Mouse (Mus musculus) liver, embryonic 14.5 days (tissue): ENCODE data around the gene Spaca6. TPM values are rescaled to one million over a fixed set of nuclear protein-coding genes. Genes with fewer than 3 reads are reported as not detected.

ENCODE experiments used
- ATAC-seq: fragments of 200-750 bp; cut with Nextera tagmentation; 2 replicates; pipeline ENCODE4 v1.8.0; 2017; ENCODE audit warnings: moderate number of reproducible peaks, mild to moderate bottlenecking, moderate library complexity; ENCODE audit not compliant: insufficient read depth
- DNase-seq, 3 experiments: peaks; one replicate each; pipeline ENCODE4 v3.0.0-alpha.2; 2012 to 2013; ENCODE audit warnings: low read depth in 3 of 3, low spot score in 3 of 3
- H3K27ac ChIP-seq: fragments of 300-500 bp; sonication (generic); 2 replicates; pipeline ENCODE4 v1.5.1; 2014; ENCODE audit warnings: moderate library complexity, mild to moderate bottlenecking, control low read depth, inconsistent platforms
- H3K27me3 ChIP-seq: fragments of 300-500 bp; sonication (generic); 2 replicates; pipeline ENCODE4 v1.6.1; 2014; ENCODE audit warnings: mild to moderate bottlenecking, low read length, moderate library complexity; ENCODE audit not compliant: control insufficient read depth, insufficient read depth
- H3K36me3 ChIP-seq: fragments of 300-500 bp; sonication (generic); replicated peaks from 2 replicates; pipeline ENCODE4 v1.6.1; 2014; ENCODE audit warnings: low read depth; ENCODE audit not compliant: control insufficient read depth, insufficient read depth
- H3K4me1 ChIP-seq, 2 experiments: fragments of 200-500 bp in 1 of 2; fragments of 300-500 bp in 1 of 2; sonication (generic) in 1 of 2; replicated peaks; 2 replicates each; pipeline ENCODE4 v1.6.1; 2012 to 2014; ENCODE audit warnings: antibody characterized with exemption in 1 of 2, inconsistent platforms in 1 of 2, low read length in 1 of 2; ENCODE audit not compliant: control insufficient read depth in 2 of 2, insufficient read depth in 2 of 2
- H3K4me2 ChIP-seq: fragments of 300-500 bp; sonication (generic); 2 replicates; pipeline ENCODE4 v1.6.1; 2014; ENCODE audit warnings: low read depth, mild to moderate bottlenecking, control low read depth, moderate library complexity
- H3K4me3 ChIP-seq, 2 experiments: fragments of 200-500 bp in 1 of 2; fragments of 300-500 bp in 1 of 2; sonication (generic) in 1 of 2; 2 replicates each; pipeline ENCODE4 v1.5.1; 2012 to 2014; ENCODE audit warnings: low read depth in 2 of 2, low read length in 2 of 2, mild to moderate bottlenecking in 2 of 2, control low read depth in 1 of 2, inconsistent platforms in 1 of 2, moderate library complexity in 1 of 2; ENCODE audit not compliant: insufficient read depth in 1 of 2
- H3K9ac ChIP-seq: fragments of 300-500 bp; sonication (generic); replicated peaks from 2 replicates; pipeline ENCODE4 v1.6.1; 2014; ENCODE audit warnings: mild to moderate bottlenecking, control low read depth, moderate library complexity
- H3K9me3 ChIP-seq: fragments of 300-500 bp; sonication (generic); 2 replicates; pipeline ENCODE4 v1.6.1; 2016; ENCODE audit warnings: low read length, mixed read lengths; ENCODE audit not compliant: control insufficient read depth
- CTCF ChIP-seq: IDR thresholded peaks from 2 replicates; pipeline ENCODE4 v1.5.1; 2016; ENCODE audit warnings: antibody characterized with exemption, low read depth, control low read depth
- EP300 ChIP-seq: IDR thresholded peaks from 2 replicates; pipeline ENCODE4 v1.6.1; 2016; ENCODE audit warnings: antibody characterized with exemption, low read depth
- WGBS: fragments of 180-500 bp; shearing (Covaris S2); extraction: QIAGEN DNeasy Blood & Tissue Kit; methylation state at CpG from one replicate; pipeline ENCODE4 v1.1.7; 2014; ENCODE audit not compliant: insufficient replicate concordance; 5-methylcytosine and 5-hydroxymethylcytosine counted together
- polyA plus RNA-seq, 2 experiments: library from polyadenylated mRNA; depleted of rRNA in 1 of 2; stranded (reverse) in 1 of 2; unstranded in 1 of 2; fragments of >200 nt; fragmentation: Nextera tagmentation in 1 of 2; extraction: Ambion mirVana in 1 of 2; gene quantifications; 2 replicates each; pipeline versions ENCODE4 v1.2.1 to v1.2.3; 2012 to 2014

Spaca6 gene
- polyA plus RNA-seq, 2 experiments = 2.1 to 7.0 TPM

DNA sequence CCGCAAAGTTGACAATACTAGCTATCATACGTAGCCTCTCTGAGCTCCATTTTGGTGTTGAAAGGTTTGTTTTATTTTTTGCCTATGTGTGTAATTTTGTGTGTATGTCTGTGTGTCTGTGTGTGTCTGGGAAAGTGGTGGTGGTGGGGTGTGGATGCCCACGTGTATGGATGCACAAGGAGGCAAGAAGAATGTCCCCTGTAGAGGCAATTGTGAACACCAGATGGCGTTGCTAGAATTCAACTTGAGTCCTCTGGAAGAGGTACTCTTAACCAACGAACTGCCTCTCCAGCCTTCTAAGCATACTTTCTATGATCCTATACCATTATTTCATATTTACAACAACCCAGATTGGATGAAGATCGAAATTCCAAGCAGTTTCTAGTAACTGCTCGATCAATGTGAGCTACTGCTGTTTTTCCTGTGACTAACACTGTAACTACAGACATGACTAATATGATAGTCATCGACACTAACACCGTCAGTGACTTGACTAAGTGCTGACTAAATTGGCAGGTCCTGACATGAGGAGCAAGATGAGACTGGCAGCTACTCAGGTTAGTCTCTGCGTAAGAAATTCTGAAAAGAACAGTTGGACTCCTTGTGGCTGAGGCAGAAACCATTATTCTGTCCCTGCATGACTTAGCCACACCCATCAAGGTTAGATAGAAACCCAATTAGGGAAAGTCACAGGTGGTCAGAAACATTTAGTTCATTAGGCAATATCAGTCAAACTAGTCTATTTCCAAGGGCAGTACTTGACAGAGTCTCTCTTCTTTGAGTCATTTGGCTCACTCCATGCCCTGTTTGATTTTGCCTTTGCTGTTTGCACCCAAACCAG is 18.4 kb downstream of the Spaca6 start:
- TF ChIP-seq EP300 = no peak
- peak; percentile 34; the same call in 1 of the 2 replicates for TF ChIP-seq CTCF
- Histone ChIP-seq H3K4me2 (no peak overlapping the region), H3K4me1 (no peaks in the 10 kb centered on the region), H3K27me3 (peaks cover 4% of the 10 kb centered on the region), H3K9ac (no peak overlapping the region), H3K36me3 (no peaks in the 10 kb centered on the region), H3K4me3 (no peak overlapping the region), H3K9me3 (no peaks in the 10 kb centered on the region), H3K27ac (no peak overlapping the region)
- no peak for ATAC-seq
- WGBS = 56% methylated on average over 10 of the region's 10 CpGs
- no peak for DNase-seq

DNA sequence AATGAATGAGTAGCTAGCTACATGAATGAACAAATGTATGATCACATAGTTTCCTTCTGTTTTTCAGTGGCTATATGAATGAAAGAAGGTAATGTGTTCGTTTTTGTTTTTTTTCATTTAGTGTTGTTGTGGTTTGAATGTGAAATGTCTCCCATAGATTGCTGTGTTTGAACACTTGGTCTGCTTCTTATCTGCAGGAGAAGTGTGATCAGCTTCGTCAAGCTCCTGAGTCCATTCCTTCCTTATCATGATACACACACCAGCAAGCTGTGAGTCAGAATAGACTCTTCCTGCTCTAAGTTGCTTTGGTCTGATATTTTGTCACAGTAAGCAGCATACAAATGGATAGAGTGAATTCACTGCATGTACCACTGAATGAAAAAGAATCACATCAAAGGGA is 22.0 kb downstream of the Spaca6 start:
- Histone ChIP-seq H3K9me3 (no peaks in the 10 kb centered on the region), H3K27ac (no peak overlapping the region), H3K27me3 (peaks cover 5% of the 10 kb centered on the region), H3K36me3 (no peaks in the 10 kb centered on the region), H3K4me2 (no peak overlapping the region), H3K4me1 (no peaks in the 10 kb centered on the region), H3K4me3 (no peak overlapping the region), H3K9ac (no peak overlapping the region)
- 0 out of 2 replicates have a peak, but pooled peaks have one; percentile 32 for TF ChIP-seq EP300
- no peak for TF ChIP-seq CTCF
- WGBS = 13% methylated on average over 2 of the region's 2 CpGs
- ATAC-seq (peak; percentile 67), DNase-seq (no peak)

DNA sequence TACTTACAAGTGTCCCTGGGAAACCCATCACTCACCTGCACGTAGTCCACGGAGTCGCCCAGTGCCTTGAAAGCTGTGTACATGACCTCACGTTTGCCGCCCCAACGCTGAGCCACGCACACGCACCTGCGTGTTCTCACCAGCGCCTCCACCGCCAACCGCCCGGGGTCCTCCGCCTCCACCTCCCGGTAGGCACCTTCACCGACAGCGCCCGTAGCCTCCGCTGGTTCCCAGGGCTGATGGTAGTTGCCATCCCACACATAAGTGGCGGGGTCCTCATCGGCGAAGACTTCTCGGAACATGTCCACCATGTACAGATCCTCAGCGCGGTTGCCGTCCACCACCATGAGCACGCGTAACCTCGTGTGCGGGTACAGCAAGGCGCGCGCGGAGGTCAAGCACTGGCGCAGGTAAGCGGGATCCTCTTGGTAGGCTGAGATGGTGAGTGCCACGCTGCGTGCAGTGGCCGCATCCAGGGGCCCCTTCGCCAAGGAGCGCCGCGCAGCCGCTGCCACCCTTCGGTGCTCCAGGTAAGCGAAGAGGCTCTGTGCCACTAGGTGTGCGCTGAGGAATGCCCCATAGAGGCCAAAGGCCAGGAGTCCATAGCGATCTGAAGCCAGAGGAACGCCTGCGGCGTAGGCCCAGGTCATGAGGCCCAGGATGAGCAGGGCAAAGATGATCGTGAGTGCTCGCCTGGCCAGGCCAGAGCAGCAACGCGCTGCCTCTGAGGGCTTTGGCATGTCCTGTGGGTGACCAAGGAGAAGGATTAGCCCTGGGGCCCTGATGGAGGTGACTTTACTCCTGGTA is 23.2 kb downstream of the Spaca6 start:
- Histone ChIP-seq H3K4me1 (no peaks in the 10 kb centered on the region), H3K4me2 (no peak overlapping the region), H3K9me3 (no peaks in the 10 kb centered on the region), H3K27me3 (peaks cover 5% of the 10 kb centered on the region), H3K36me3 (no peaks in the 10 kb centered on the region), H3K4me3 (no peak overlapping the region), H3K27ac (no peak overlapping the region), H3K9ac (no peak overlapping the region)
- no peak for TF ChIP-seq EP300
- no peak for TF ChIP-seq CTCF
- ATAC-seq (no peak), DNase-seq (no peak)
- 25% methylated on average over 54 of the region's 55 CpGs for WGBS

DNA sequence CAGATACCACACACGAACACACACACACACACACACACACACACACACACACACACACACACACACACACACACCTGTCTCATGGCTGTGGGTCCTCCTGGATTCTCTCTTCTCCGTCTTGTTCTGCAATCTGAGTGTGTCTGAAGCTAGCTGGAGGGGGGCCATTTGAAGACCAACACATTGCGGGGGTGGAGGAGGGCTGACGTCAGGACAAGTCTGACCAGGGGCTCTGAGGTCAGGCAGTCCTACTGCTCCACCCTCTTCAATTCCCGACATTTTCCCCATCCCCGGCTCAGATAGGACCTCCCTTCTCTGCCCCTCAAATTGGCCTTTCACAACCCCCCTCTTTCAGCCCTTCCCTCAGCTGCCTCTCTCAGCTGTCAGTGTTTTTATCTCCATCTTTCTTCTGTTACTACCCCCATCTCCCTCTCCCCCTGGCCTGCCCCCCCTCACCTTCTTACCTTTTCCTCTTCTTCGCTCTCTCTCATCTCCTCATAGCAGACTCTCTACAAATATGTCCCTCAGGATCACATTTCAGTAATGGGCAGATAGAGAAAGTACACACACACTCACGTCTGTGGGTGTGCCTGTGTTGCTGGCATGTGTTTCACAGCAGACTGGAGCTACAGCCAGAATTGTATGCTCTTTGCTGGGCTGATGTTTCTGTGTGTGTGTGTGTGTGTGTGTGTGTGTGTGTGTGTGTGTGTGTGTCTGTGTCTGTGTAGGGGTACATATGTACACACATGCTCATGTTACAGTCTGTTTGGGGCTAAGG is 28.3 kb downstream of the Spaca6 start, which contains the start of gene Has1:
Gene Has1, minus strand, starts transcription at position 142 of the 775 bp plus-strand sequence.
- DNase-seq = no peak
- Histone ChIP-seq H3K9ac (no peak within 1 kb of the TSS), H3K36me3 (no peaks in the 10 kb centered on the region), H3K27me3 (peaks cover 3% of the 10 kb centered on the region), H3K4me2 (no peak within 1 kb of the TSS), H3K4me1 (no peaks in the 10 kb centered on the region), H3K4me3 (no peak within 1 kb of the TSS), H3K27ac (no peak within 1 kb of the TSS), H3K9me3 (no peaks in the 10 kb centered on the region)
- TF ChIP-seq CTCF (no peak), EP300 (no peak)
- 43% methylated on average over 8 of the region's 8 CpGs for WGBS
- ATAC-seq = no peak
